Mouse (Mus musculus): ENCODE measurements at regions not wholly inside any gene's neighbourhood (a gene's known extent, or its start where the extent isn't known, plus 50 kb on each side); places are given as distances from the start of the nearest gene placed in this dataset.

- Histone ChIP-seq H3K36me3 (replicated peaks in 1 of 2; ENCODE audit: control insufficient read depth in 1 of 2, insufficient read depth in 1 of 2, low read length in 1 of 2) (no peaks in the 10 kb centered on the region), H3K9ac (ENCODE audit: insufficient read depth, low read depth) (no peak overlapping the region), H3K27me3 (replicated peaks) (no peaks in the 10 kb centered on the region), H3K4me3 (replicated peaks in 1 of 3; ENCODE audit: low read depth in 2 of 3, low read length in 2 of 3, poor library complexity in 1 of 3) (no peak overlapping the region), H3K9me3 (replicated peaks; ENCODE audit: low read length) (no peaks in the 10 kb centered on the region), H3K79me2 (replicated peaks; ENCODE audit: control insufficient read depth, extremely low read depth, insufficient read depth, poor library complexity, severe bottlenecking) (no peaks in the 10 kb centered on the region), H3K4me2 (ENCODE audit: insufficient read depth, low read depth, poor library complexity, severe bottlenecking) (no peak overlapping the region), H3K4me1 (ENCODE audit: control insufficient read depth in 1 of 2, insufficient read depth in 2 of 2) (peaks cover 8 to 19% of the 10 kb centered on the region in 2 experiments), H3K27ac (ENCODE audit: insufficient read depth, low read depth) (no peak overlapping the region)
- dilution Hi-C loops (cut with MboI; ENCODE audit: extremely low pct_ligation_motif_present, extremely low pct_unique_long_range_greater_than_20kb, low sequenced_read_pairs) = no loop called here
- TF ChIP-seq RCOR1 (conservative IDR thresholded peaks at IDR 0.05; ENCODE audit: low read depth, low read length) (no peak), MAZ (IDR thresholded peaks at IDR 0.05; ENCODE audit: low read depth, low read length) (no peak), CHD1 (IDR thresholded peaks at IDR 0.05; ENCODE audit: low read depth, low read length) (no peak), JUN (IDR thresholded peaks at IDR 0.05; ENCODE audit: insufficient read depth, low read depth, low read length) (no peak), ZNF384 (IDR thresholded peaks at IDR 0.05; ENCODE audit: low read depth, low read length) (no peak), USF1 (IDR thresholded peaks at IDR 0.05; ENCODE audit: low read depth, low read length) (no peak), NRF1 (IDR thresholded peaks at IDR 0.05; ENCODE audit: low read depth, low read length) (no peak), NELFE (IDR thresholded peaks at IDR 0.05; ENCODE audit: low read depth, low read length) (no peak), POLR2A (IDR thresholded peaks at IDR 0.05; ENCODE audit: low read depth, low read length) (no peak)
- in situ Hi-C loops (cut with MboI; ENCODE audit: low pct_ligation_motif_present, low pct_unique_long_range_greater_than_20kb, low sequenced_read_pairs) = loop anchor here (25.0 kb wide), 1 partner anchor 220 kb away; the partner anchor contains the start of gene Sipa1l2
- DNase-seq (ENCODE audit: extremely low read depth) = no peak
Observed at GRCm38 (mm10) chr8:125342521-125342920, 227.1 kb downstream of the Sipa1l2 start.

- H3K9ac ChIP-seq (ENCODE audit: insufficient read depth, low read depth) = no peak overlapping the region
- no peak for DNase-seq (ENCODE audit: extremely low read depth)
- H3K4me1 ChIP-seq (ENCODE audit: control insufficient read depth in 1 of 2, insufficient read depth in 2 of 2) = peaks cover 12 to 28% of the 10 kb centered on the region in 2 experiments
- no peaks in the 10 kb centered on the region for H3K27me3 ChIP-seq (replicated peaks)
- in situ Hi-C loops (cut with MboI; ENCODE audit: low pct_ligation_motif_present, low pct_unique_long_range_greater_than_20kb, low sequenced_read_pairs) (loop anchor here (25.0 kb wide), 1 partner anchor 221 kb away; the partner anchor contains the start of gene Sipa1l2), dilution Hi-C loops (cut with MboI; ENCODE audit: extremely low pct_ligation_motif_present, extremely low pct_unique_long_range_greater_than_20kb, low sequenced_read_pairs) (no loop called here)
- TF ChIP-seq EP300 (IDR thresholded peaks at IDR 0.05; ENCODE audit: low read length) (no peak), USF1 (IDR thresholded peaks at IDR 0.05; ENCODE audit: low read depth, low read length) (no peak), IRF4 (IDR thresholded peaks at IDR 0.05; ENCODE audit: low read depth, low read length) (no peak), ZNF384 (IDR thresholded peaks at IDR 0.05; ENCODE audit: low read depth, low read length) (no peak), SMC3 (IDR thresholded peaks at IDR 0.05; ENCODE audit: low read depth, low read length) (no peak), CHD1 (IDR thresholded peaks at IDR 0.05; ENCODE audit: low read depth, low read length) (no peak), GABPA (IDR thresholded peaks at IDR 0.05; ENCODE audit: insufficient replicate concordance, low read depth, low read length) (no peak), ZKSCAN1 (IDR thresholded peaks at IDR 0.05; ENCODE audit: borderline replicate concordance, low read depth, low read length) (no peak), MXI1 (IDR thresholded peaks at IDR 0.05; ENCODE audit: low read depth, low read length) (no peak), KAT2A (IDR thresholded peaks at IDR 0.05; ENCODE audit: insufficient replicate concordance, low read length) (no peak), POLR2A (IDR thresholded peaks at IDR 0.05; ENCODE audit: low read depth, low read length) (no peak), ELF1 (IDR thresholded peaks at IDR 0.05; ENCODE audit: low read depth, low read length) (no peak), E2F4 (IDR thresholded peaks at IDR 0.05; ENCODE audit: insufficient replicate concordance, low read depth, low read length) (no peak), TBP (conservative IDR thresholded peaks at IDR 0.05; ENCODE audit: low read depth, low read length) (no peak), CTCF (conservative IDR thresholded peaks at IDR 0.05 in 1 of 2, IDR thresholded peaks at IDR 0.05 in 1 of 2; ENCODE audit: low read depth in 2 of 2, low read length in 2 of 2) (no peak), JUND (conservative IDR thresholded peaks at IDR 0.05; ENCODE audit: low read depth, low read length) (no peak), TCF12 (IDR thresholded peaks at IDR 0.05; ENCODE audit: low read depth, low read length) (no peak), SIN3A (IDR thresholded peaks at IDR 0.05; ENCODE audit: low read length) (no peak)
- H3K4me3 ChIP-seq (replicated peaks in 1 of 3; ENCODE audit: low read depth in 2 of 3, low read length in 2 of 3, poor library complexity in 1 of 3) = no peak overlapping the region
- no peaks in the 10 kb centered on the region for H3K36me3 ChIP-seq (replicated peaks in 1 of 2; ENCODE audit: control insufficient read depth in 1 of 2, insufficient read depth in 1 of 2, low read length in 1 of 2)
- no peaks in the 10 kb centered on the region for H3K79me2 ChIP-seq (replicated peaks; ENCODE audit: control insufficient read depth, extremely low read depth, insufficient read depth, poor library complexity, severe bottlenecking)
- H3K9me3 ChIP-seq (replicated peaks; ENCODE audit: low read length) = no peaks in the 10 kb centered on the region
- H3K27ac ChIP-seq (ENCODE audit: insufficient read depth, low read depth) = no peak overlapping the region
- no peak overlapping the region for H3K4me2 ChIP-seq (ENCODE audit: insufficient read depth, low read depth, poor library complexity, severe bottlenecking)
Observed at GRCm38 (mm10) chr8:125341606-125342005, 228.0 kb downstream of the Sipa1l2 start.

Data from CH12.LX (cell line).